Mouse (Mus musculus): ENCODE measurements at regions not wholly inside any gene's neighbourhood (a gene's known extent, or its start where the extent isn't known, plus 50 kb on each side); places are given as distances from the start of the nearest gene placed in this dataset.

DNA sequence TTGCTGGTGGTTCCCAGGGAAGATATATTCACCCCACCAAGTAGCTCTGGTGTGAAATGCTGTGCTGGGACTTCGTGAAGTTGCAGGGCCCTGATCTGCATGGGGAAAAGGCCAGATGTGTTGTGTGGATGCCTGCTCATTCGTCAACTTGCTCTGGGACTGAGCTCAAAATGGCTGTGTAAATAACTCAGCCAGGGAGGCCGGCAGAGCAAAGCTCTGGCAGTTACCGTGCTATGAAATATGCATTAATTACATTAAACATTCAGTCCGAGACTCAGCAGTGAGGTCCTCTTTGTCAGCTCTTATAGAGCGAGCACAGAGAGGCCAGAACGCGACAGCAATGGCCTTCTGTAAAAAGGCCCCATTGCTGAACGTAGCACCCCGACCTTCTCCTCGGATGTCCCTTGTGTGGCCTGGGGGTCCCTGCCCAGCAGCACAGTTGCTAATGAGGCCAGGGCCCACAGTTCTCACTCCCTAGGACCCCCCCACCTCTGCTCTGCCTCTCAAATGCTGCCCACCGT is 287.1 kb upstream of the Prox1 start:
- TF ChIP-seq CTCF (IDR thresholded peaks at IDR 0.05; ENCODE audit: low read depth, low read length) (no peak), POLR2A (IDR thresholded peaks at IDR 0.05; ENCODE audit: insufficient read depth, low read length) (no peak), EP300 (IDR thresholded peaks at IDR 0.05; ENCODE audit: insufficient read depth, low read depth, low read length) (no peak)

All from ES-Bruce4 (cell line).